Mouse (Mus musculus): ENCODE results near the gene Hectd2.

DNA sequence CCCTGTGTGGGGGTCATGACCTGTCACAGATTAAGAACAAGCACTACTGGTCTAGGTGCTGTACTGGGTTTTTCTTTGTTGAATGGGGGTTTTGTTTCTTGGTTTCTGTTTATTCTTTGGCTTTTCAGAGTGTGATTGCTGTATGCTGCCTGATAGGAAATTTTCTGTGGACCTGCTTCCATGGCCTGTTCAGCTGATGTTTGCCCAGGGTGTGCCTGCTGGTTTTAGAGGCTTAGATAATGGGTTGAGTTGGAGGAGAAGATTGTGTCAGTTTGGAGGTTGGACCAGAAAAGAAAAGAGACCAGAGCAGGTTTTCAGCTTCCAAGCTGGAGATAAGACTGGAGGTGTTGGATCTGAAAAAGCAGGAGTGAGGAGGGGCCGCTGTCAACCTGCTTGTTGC lies 40.0 kb downstream of the Hectd2 start:
- TF ChIP-seq CTCF (IDR thresholded peaks at IDR 0.05; ENCODE audit: borderline replicate concordance, control insufficient read depth, extremely low read depth, insufficient read depth, low read length, poor library complexity) (no peak), POLR2A (IDR thresholded peaks at IDR 0.05; ENCODE audit: control insufficient read depth, extremely low read depth, insufficient read depth, low read length, poor library complexity) (no peak)

All from thymus, adult 2 months (tissue).